Mouse (Mus musculus) liver, adult (tissue): ENCODE results near the gene Olfr688.

Experiments used
- GATA4 ChIP-seq: IDR thresholded peaks from 2 replicates; pipeline ENCODE4 v1.6.1; 2014; ENCODE audit warnings: mild to moderate bottlenecking, low read length; ENCODE audit not compliant: insufficient replicate concordance

The Olfr688 gene

DNA sequence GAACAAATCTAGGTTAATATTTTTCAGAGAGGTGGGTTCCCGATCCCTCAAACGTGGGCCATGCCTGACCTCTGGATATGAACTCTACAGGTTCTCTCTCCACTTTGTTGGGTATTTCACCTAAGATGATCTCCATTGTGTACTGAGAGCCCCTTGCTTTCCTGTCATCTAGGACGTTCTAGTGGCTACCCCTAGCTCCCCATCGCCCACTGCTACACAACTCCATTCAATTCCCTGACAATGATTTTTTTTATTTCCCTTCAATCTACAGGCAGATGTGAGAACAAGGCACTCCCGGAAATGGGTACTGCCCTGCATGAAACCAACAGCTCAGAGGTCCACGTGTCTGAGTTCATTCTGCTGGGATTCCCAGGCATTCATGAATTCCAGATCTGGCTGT lies at the start of gene Olfr688:
Gene Olfr688 (plus strand): TSS at position 301 of the 400 bp plus-strand sequence.
- TF ChIP-seq GATA4, result no peak

DNA sequence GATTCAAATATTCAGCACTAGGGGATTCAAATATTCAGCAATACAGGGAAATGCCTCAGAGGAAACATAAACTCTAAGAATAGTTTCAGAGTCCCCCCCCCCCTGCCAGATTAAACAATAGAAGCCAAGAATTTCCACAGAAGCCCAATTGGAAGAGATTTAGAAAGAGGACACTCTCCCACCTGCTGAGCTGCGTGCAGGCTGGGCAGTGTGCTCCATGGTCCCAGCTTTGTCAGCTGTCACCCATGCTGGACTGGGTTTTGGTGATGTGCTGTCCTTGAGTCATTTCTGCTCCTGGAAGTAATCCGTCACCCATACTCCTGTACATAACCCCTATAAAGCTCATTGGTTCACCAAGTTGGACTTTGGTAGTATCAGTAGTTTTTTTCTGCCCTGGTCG lies 40.2 kb upstream of the Olfr688 start:
- TF ChIP-seq GATA4, result no peak

DNA sequence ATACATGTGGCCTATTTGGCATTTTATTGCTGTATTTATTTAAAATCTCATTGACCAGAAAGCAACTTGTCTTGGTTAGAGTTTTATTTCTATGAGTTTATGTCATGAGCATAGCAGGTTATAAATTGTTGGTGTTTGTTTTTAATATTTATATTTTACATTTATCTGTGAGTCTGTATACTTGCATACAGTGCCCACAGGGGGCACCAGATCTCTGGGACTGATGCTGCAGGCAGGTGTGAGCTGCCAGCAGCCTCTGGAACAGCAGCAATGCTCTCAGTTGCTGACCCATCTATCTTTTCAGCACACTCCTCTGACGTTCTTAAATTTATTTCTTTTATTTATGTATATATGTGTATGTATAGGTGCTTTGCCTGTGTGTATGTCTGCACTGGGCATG lies 39.7 kb upstream of the Olfr688 start:
- TF ChIP-seq GATA4, result no peak

DNA sequence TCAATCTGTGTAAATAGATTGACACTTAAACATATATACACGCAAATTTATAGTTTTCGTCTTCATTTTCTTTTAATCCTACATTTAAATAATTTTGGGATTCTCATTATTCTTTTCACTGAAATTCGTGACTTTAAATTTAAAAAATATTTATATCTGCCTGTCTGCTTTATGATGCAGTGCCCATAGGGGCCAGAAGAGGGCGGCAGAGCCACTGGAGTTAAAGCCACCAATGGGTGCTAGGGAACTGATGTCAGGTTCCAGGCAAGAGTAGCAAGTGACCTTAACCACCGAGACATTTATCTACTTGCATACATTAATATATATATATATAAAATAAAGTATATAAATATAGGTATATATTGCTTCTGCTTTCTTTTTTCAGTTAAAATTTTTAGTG lies 31.2 kb upstream of the Olfr688 start:
- TF ChIP-seq GATA4, result no peak

DNA sequence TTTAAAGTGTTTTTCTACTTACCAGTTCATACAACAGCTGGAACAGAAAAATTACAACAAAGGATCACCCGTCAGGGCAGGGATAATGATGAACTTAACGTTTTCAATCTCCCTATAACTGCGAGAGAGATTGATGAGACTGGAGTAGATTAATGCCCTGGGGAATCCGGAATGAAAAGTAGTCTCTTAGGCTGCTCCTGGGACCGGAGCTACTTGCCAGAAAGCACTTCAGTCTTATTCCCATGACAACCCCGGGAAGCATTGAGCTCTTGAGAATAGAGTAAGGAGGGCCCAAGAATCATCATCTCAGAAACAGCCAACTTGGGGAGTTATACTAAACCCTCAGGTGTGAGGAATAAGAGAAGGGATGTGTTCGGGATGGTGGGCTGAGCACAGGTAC lies 15.5 kb upstream of the Olfr688 start:
- no peak for TF ChIP-seq GATA4

DNA sequence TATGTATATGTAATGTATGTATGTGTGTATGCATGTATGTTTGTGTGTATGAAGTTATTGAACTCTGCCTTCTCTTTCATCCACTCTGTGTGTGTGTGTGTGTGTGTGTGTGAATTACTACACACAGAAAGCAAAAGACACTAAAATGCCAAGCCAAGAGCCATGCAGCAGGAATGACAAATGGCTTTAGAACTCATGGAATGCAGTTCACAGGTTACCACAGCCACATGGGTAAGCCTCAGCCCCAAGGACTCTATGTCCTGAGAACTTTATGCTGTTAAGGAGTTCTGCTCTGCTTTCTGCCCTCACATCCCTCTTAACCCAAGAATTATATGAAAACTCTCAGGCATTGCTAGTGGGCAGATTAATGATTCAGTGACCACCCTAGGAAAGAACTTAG lies 2.2 kb downstream of the Olfr688 start:
- no peak for TF ChIP-seq GATA4

DNA sequence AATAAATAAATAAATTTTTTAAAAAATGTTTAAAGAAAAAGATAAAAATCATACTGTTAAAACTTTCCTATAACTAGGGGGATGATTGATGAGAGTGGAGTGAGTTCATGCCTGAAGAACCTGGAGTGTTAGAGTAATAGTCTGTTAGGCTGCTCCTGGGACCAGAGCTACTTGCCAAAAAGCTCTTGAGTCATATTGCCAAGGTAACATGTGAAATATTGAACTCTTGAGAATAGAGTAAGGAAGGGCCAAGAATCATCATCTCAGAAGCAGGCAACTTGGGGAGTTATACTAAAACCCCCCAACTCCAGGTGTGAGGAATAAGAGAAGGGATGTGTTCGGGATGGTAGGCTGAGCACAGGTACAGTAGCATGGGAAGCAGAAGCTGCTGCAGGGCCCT lies 23.0 kb downstream of the Olfr688 start, which contains the start of gene Olfr689:
Gene Olfr689 (plus strand): TSS at position 301 of the 400 bp plus-strand sequence.
- no peak for TF ChIP-seq GATA4

DNA sequence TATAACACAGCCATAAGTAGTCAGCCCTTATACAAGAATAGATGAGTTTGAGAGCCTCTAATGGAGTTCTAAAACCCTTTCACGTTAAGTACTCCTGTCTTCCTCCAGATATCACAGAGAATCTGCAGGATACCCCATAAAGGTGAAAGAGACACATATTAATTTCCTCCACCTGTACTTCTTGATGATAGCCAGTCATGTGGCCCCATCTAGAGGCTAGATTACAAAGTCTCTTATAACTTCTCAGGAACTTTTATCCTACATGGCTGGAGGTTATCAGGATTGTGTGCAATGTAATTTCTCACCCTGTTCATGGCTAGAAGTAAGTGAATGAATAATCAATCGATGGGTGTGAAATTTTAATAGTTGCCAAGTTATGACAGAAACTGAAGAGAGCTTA lies 37.4 kb downstream of the Olfr688 start:
- TF ChIP-seq GATA4, result no peak

DNA sequence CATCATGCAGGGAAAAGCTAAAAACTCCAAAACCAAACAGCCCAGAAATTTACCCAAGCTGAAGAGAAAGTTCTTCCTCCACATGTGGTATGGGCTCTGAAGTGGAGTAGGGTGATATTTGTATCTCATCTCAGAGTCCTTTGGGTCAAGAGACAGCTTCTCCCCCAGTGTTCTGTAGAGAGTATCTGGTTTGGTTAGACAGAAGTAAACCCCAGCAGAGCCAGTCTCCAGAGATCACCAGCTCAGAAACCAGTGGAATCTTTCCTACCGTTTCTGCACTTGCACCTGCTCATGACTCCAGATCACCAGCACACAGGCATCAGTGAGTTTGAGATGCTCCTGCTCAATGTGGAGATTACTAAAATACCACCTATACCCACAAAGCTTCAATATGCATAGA lies 46.1 kb downstream of the Olfr688 start, which contains the start of gene Olfr690:
Gene Olfr690 (minus strand): TSS at position 101 of the 400 bp plus-strand sequence.
- no peak for TF ChIP-seq GATA4
